Mouse (Mus musculus): ENCODE data around the gene Gm26938. TPM values are rescaled to one million over a fixed set of nuclear protein-coding genes. Genes with fewer than 3 reads are reported as not detected.

Gene Gm26938
- total RNA-seq (2021): not detected
- long read RNA-seq, experiment 1: 0 reads
- long read RNA-seq, experiment 2: 0 reads

- DNase-seq: peak; percentile 90
- intact Hi-C loops (cut with DNase I): loop anchor here (2.0 kb wide), 1 partner anchor 52 kb away; the partner anchor contains the start of gene Ints1
- no peak; the same call in 1 of the 2 replicates for TF ChIP-seq CTCF (IDR thresholded peaks at IDR 0.05)
- peak within 1 kb of the TSS; percentile 84 for H3K4me3 ChIP-seq
- H3K27ac ChIP-seq: peak within 1 kb of the TSS; percentile 94
These were observed at the start of gene Gm26938, which contains the start of gene Psmg3 for GRCm38 (mm10) chr5:139826357-139827055. Gm26938 (minus strand) TSS chr5:139826407. Psmg3 (minus strand) TSS chr5:139826885.

- no peak overlapping the region for H3K4me3 ChIP-seq
- no peak for DNase-seq
- TF ChIP-seq CTCF (IDR thresholded peaks at IDR 0.05): no peak
- no peak overlapping the region for H3K27ac ChIP-seq
- intact Hi-C loops (cut with DNase I): no loop called here
These were observed 45.3 kb upstream of the Gm26938 start for GRCm38 (mm10) chr5:139871526-139871925.

- no peak overlapping the region for H3K27ac ChIP-seq
- no peak for TF ChIP-seq CTCF (IDR thresholded peaks at IDR 0.05)
- H3K4me3 ChIP-seq: no peak overlapping the region
- DNase-seq: no peak
- intact Hi-C loops (cut with DNase I): no loop called here
These were observed 44.7 kb upstream of the Gm26938 start for GRCm38 (mm10) chr5:139870886-139871285.

- H3K27ac ChIP-seq: no peak overlapping the region
- DNase-seq: peak; percentile 41
- H3K4me3 ChIP-seq: no peak overlapping the region
- TF ChIP-seq CTCF (IDR thresholded peaks at IDR 0.05): no peak
- intact Hi-C loops (cut with DNase I): no loop called here
These were observed 36.6 kb upstream of the Gm26938 start for GRCm38 (mm10) chr5:139862759-139863158.

DNA sequence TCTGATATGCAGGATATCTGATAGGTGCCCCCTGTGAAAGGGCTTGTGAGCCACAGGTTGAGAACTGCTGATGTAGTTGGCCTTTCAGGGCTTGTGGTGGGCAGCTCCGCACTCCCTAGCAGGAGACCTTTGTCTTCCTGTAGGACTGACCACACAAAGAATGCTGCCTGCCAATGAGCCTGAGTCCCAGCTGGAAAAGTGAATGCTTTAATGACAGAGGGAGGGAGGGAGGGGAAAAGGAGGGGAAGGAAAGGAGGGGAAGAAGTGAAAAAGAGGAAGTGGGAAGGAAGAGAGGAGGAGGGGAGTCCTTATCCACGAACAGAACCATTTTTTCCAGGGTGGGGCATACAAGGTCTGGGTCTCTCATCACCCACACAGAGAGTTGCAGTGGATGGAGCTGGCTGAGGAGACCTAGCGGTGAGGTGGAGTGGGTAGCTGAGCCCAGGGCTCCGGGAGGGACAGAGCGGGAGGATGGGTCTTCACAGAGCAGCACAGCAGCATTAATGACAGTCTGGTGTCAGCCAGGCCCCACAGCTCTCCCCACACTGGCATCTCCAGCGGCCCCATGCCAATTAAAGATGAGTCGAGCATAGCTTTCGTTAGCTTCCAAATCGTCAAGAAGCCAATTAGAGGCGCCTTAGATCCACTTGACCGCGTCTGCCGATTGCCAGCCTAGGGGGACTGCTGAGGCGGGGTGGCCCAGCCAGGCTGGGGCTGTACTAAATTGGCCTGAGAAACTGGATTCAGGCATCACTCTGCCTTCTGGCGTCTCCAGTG is 34.3 kb upstream of the Gm26938 start:
- TF ChIP-seq CTCF (IDR thresholded peaks at IDR 0.05): no peak
- no peak overlapping the region for H3K27ac ChIP-seq
- H3K4me3 ChIP-seq: no peak overlapping the region
- no peak for DNase-seq
- intact Hi-C loops (cut with DNase I): no loop called here

DNA sequence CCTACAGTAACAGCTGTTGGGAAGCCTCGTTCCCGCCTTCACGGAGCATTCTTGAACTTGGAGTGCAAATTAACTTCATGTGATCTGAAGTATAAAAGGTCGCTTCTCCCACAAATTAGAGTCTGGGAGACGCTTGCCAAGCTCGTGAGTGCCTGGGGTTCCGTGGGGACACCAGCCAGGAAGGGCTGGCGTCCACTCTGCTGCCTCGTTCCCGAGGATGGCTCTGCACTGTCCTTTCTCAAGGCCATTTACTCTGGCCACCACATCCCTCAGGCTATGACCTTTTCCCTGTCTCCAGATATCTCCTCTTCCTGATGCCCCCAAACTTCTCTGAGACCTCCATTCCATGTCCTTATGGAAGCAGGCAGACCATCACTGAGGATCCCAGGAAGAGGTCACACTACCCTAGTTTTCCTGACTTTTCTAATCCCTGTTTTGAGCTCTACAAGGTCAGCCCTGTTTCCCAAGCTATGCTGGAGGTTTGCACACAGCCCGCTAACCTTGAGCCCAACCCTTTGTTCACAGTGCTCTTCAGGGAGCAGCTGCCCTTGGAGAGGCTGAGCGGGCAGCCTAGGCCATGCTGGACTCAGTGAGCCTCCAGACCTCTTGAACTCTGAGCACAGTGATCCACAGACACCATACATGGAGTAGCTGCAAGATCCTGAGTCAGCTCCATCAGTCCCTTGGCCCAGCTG is 23.6 kb upstream of the Gm26938 start:
- intact Hi-C loops (cut with DNase I): no loop called here
- no peak for TF ChIP-seq CTCF (IDR thresholded peaks at IDR 0.05)
- no peak for DNase-seq
- Histone ChIP-seq H3K27ac (no peak overlapping the region), H3K4me3 (no peak overlapping the region)

DNA sequence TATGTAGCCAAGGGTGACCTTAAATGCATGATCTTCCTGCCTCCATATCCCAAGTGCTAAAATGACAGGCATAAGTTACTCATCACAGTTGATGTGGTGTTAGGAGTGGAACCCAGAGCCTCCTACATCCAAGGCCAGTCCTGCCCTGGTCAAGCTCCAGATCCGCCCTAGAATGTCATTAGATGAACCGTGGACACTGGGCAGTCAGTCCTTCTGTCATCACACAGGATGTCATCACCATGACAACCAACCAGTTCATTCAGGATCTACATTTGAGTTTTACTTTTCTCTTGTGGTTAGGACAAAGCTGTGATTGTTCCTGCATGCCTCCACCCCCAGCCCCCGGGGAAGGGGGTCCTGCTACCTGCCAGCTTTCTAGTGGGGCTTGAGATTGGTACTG is 12.9 kb upstream of the Gm26938 start:
- no peak for DNase-seq
- Histone ChIP-seq H3K27ac (no peak overlapping the region), H3K4me3 (no peak overlapping the region)
- TF ChIP-seq CTCF (IDR thresholded peaks at IDR 0.05): no peak
- intact Hi-C loops (cut with DNase I): loop anchor here (2.0 to 10.0 kb wide), 5 partner anchors 302 to 698 kb away; partner anchors contain the start of gene Eif3b

DNA sequence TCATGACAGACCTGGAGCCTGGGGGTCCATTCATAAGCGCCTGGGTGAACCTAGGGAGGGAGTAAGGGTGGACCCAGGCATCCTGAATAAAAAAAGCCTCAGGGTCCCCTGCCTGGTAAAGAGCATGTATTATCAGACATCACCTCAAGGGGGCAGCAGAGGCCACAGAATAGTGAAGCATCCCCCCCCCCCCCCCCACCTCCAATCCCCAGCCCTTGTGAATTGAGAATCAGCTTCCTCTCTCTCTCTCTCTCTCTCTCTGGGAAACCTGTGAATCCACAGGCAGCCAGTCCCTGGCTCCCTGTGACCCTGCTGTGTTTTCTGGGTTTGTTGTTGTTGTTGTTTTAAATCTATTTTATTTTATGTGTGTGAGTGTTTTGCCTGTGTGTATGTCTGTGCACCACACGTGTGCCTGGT is 12.3 kb upstream of the Gm26938 start:
- Histone ChIP-seq H3K27ac (no peak overlapping the region), H3K4me3 (no peak overlapping the region)
- TF ChIP-seq CTCF (IDR thresholded peaks at IDR 0.05): peak; percentile 68
- peak; percentile 63 for DNase-seq
- intact Hi-C loops (cut with DNase I): loop anchor here (2.0 to 10.0 kb wide), 5 partner anchors 302 to 699 kb away; partner anchors contain the start of gene Eif3b

DNA sequence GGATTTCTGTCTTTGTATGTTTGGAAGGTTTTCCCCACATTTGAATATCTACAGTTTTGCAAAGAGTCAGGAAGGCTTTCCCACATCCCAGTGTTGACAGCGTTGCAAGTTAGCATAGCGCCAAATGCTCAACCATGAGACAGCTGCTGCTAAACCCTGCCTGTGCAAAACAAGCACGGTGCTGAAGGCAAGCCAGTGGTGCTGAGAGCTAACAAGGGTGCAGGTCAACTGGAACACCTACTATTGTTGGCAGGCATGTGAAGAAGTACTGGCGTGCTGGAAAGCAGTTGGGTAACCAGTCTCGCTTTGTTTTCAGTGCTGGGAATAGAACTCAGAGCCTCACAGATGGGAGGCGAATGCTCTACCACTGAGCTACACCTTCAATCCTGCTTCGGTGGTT is 9.5 kb upstream of the Gm26938 start:
- no peak for TF ChIP-seq CTCF (IDR thresholded peaks at IDR 0.05)
- H3K4me3 ChIP-seq: no peak overlapping the region
- H3K27ac ChIP-seq: no peak overlapping the region
- intact Hi-C loops (cut with DNase I): loop anchor here (5.0 to 10.0 kb wide), 3 partner anchors 502 to 702 kb away; partner anchors contain the start of gene Eif3b
- no peak for DNase-seq

GRCm38 (mm10) chr5:139832125-139832524 is 5.9 kb upstream of the Gm26938 start:
- no peak for TF ChIP-seq CTCF (IDR thresholded peaks at IDR 0.05)
- H3K4me3 ChIP-seq: no peak overlapping the region
- no peak overlapping the region for H3K27ac ChIP-seq
- intact Hi-C loops (cut with DNase I): loop anchor here (10.0 kb wide), 1 partner anchor 583 kb away; the partner anchor contains the start of gene Eif3b
- no peak for DNase-seq

DNA sequence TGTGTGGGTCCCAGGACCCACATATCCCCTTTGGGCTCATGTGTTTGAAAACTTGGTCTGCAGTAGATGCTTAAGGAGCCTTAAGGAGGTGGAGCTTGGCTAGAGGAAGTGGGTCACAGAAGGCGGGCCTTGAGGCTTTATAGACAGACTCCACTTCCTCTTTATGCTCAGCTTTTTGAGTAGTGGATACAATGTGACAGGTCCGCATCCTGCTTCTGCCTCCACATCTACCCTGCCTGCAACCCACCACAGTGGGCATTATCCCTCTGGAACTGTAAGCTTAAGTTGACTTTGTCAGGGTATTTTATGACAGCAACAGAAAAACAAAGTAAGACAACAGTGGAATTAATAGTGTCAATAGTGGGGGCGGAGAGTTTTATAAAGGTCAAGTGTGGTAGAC is 4.5 kb upstream of the Gm26938 start:
- TF ChIP-seq CTCF (IDR thresholded peaks at IDR 0.05): no peak
- no peak overlapping the region for H3K27ac ChIP-seq
- no peak for DNase-seq
- intact Hi-C loops (cut with DNase I): loop anchor here (10.0 kb wide), 1 partner anchor 584 kb away; the partner anchor contains the start of gene Eif3b
- H3K4me3 ChIP-seq: no peak overlapping the region

GRCm38 (mm10) chr5:139829384-139829783 is 3.2 kb upstream of the Gm26938 start:
- TF ChIP-seq CTCF (IDR thresholded peaks at IDR 0.05): no peak

More at GRCm38 (mm10) chr5:139829384-139829783, 3.2 kb upstream of the Gm26938 start:
- no peak overlapping the region for H3K4me3 ChIP-seq
- no peak for DNase-seq
- intact Hi-C loops (cut with DNase I): no loop called here
- H3K27ac ChIP-seq: no peak overlapping the region
